Mouse (Mus musculus) brain, embryonic 14.5 days (tissue): ENCODE results near the gene Tmod1. TPM values are rescaled to one million over a fixed set of nuclear protein-coding genes. Genes with fewer than 3 reads are reported as not detected.

Experiments used
- DNase-seq: peaks from one replicate; pipeline ENCODE4 v3.0.0-alpha.2; 2011; ENCODE audit warnings: low read depth
- CTCF ChIP-seq: fragments of 200-500 bp; IDR thresholded peaks from 2 replicates; pipeline ENCODE4 v1.5.1; 2012; ENCODE audit warnings: inconsistent platforms, mild to moderate bottlenecking, moderate library complexity, borderline replicate concordance; ENCODE audit not compliant: insufficient read depth, insufficient read length; ENCODE audit errors: extremely low read depth
- POLR2A ChIP-seq: fragments of 200-500 bp; IDR thresholded peaks from 2 replicates; pipeline ENCODE4 v1.6.1; 2012; ENCODE audit warnings: mild to moderate bottlenecking, inconsistent platforms, borderline replicate concordance; ENCODE audit not compliant: poor library complexity, insufficient read depth, insufficient read length, severe bottlenecking; ENCODE audit errors: extremely low read depth
- polyA plus RNA-seq: library from polyadenylated mRNA; depleted of rRNA; stranded (reverse); fragments of >200 nt; gene quantifications from 2 replicates; pipeline ENCODE4 v1.2.3, GENCODE M21; 2012; rRNA removed

Gene Tmod1
- polyA plus RNA-seq, 1 experiment, result 0.71 TPM

DNA sequence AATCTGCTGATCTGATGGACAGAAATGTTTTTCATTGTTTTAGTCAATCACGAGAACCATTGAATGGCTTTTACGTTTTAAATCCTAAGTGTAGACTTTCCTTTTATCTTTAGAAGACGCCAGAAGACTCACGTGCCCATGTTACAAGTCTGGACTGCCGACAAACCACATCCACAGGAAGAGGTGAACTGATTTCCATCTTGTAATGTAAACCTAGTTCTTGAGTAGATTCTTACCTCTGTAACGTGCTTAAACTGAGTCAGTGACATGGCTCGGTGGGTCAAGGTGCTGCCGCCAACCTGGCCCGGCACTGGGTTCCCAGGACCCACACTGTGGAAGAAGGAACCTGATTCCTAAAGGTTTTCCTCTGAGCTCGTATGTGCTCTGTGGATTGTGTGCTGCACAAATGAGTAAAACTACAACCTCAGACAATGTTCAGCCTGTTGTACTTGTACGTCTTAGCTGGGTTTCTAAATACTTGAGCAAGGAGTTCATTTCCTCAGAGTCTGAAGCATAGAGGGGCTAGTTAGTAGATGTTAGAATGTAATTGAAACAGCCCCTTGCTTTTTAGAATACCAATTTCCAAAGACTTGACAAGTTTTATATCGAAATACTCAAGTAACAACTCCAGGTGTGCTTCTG, 113.3 kb downstream of the Tmod1 start:
- DNase-seq, result no peak

DNA sequence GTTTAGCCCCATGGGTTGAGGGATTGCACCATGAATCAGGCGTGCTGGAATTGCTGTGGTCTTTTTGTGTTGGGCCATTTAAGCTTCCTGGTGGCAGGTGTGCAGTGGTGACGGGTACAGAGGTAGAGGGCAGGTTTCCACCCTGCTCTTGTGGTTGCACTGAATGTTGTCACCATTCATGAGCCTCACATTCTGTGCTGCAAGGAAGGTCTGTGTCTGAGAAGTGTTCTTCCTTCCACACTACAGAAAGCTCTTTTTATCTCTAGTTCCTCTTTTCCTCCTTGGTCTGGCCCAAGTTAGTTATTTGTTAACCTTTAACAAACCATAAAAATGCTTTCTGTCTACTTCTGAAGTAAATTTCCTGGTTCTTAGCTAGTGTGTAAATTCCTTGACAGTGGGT, 125.3 kb downstream of the Tmod1 start:
- no peak for TF ChIP-seq POLR2A
- TF ChIP-seq CTCF, result no peak
- no peak for DNase-seq

More for the DNA sequence above, 113.3 kb downstream of the Tmod1 start:
- TF ChIP-seq CTCF (no peak), POLR2A (no peak)

Other genes with a start within 250 kb of the Tmod1 start
- 9.8 and 11.4 TPM in 2 replicates for gene Aldh1b1, start 239.9 kb upstream of the Tmod1 start, polyA plus RNA-seq
- gene Igfbpl1, start 212.0 kb upstream of the Tmod1 start, polyA plus RNA-seq, result 266 and 421 TPM in 2 replicates
- 2.6 and 4.1 TPM in 2 replicates for gene Stra6l, start 190.3 kb upstream of the Tmod1 start, polyA plus RNA-seq
- gene Ccdc180, start 148.6 kb upstream of the Tmod1 start, polyA plus RNA-seq, result 0.21 and 0.41 TPM in 2 replicates
- 16.5 and 22.7 TPM in 2 replicates for gene Tdrd7, start 73.6 kb upstream of the Tmod1 start, polyA plus RNA-seq
- gene Ncbp1, start 99.7 kb downstream of the Tmod1 start, polyA plus RNA-seq, result 78.0 and 85.8 TPM in 2 replicates
- 26.4 and 30.2 TPM in 2 replicates for gene Tstd2, start 99.8 kb downstream of the Tmod1 start, polyA plus RNA-seq
- gene Xpa, start 157.4 kb downstream of the Tmod1 start, polyA plus RNA-seq, result 35.3 and 40.2 TPM in 2 replicates